Mouse (Mus musculus): ENCODE measurements at regions not wholly inside any gene's neighbourhood (a gene's known extent, or its start where the extent isn't known, plus 50 kb on each side); places are given as distances from the start of the nearest gene placed in this dataset.

DNA sequence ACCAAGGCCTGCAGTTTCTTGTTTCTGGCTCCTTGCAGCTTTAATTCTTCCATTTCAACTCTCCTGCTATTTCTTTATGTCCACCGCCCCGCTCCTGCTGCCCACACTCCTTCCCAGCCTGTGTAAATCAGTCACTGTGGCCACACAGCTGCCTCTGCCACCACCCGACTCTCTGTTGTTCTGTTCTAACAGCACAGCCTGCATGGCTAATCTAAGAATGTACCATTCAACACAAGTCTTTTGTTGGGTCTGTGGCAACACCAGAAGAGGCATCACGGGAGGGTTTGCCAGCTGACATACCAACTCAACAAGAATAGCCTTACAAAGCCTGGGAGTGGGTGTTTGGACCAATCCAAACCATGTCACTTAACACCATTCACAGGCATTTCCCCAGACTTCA lies 264.9 kb upstream of the Pum3 start:
- H3K27ac ChIP-seq (replicated peaks): no peak overlapping the region
- no peaks in the 10 kb centered on the region for H3K4me1 ChIP-seq
- H3K9me3 ChIP-seq: no peaks in the 10 kb centered on the region
- H3K36me3 ChIP-seq (replicated peaks): no peaks in the 10 kb centered on the region
- no peaks in the 10 kb centered on the region for H3K27me3 ChIP-seq (replicated peaks; ENCODE audit: low read depth, poor library complexity, severe bottlenecking)
- DNase-seq (ENCODE audit: low spot score): no peak
- H3K4me3 ChIP-seq: no peak overlapping the region
- 86% methylated on average over 4 of the region's 4 CpGs for WGBS

DNA sequence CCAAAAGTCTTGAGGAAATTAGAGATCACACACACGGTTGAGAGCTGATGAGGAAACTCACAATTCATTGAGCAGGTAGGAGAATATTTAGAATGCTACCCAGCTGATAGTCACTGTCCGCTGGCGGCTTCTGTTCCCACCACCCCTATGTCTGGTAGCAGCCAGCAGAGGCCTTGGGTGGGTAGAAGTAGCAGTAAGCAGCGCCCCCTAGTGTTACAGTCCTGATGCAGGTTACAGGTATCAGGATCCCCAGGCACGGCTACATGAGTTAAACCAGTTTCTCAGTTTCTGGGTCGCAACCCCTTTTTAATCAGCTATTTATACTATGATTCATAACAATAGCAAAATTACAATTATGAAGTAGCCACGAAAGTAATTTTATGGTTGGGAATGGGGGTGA lies 264.1 kb upstream of the Pum3 start:
- WGBS: 75% methylated on average over 7 of the region's 7 CpGs
- no peak for DNase-seq (ENCODE audit: low spot score)
- H3K4me1 ChIP-seq: no peaks in the 10 kb centered on the region
- H3K9me3 ChIP-seq: no peaks in the 10 kb centered on the region
- no peaks in the 10 kb centered on the region for H3K36me3 ChIP-seq (replicated peaks)
- H3K4me3 ChIP-seq: no peak overlapping the region
- no peaks in the 10 kb centered on the region for H3K27me3 ChIP-seq (replicated peaks; ENCODE audit: low read depth, poor library complexity, severe bottlenecking)
- no peak overlapping the region for H3K27ac ChIP-seq (replicated peaks)

DNA sequence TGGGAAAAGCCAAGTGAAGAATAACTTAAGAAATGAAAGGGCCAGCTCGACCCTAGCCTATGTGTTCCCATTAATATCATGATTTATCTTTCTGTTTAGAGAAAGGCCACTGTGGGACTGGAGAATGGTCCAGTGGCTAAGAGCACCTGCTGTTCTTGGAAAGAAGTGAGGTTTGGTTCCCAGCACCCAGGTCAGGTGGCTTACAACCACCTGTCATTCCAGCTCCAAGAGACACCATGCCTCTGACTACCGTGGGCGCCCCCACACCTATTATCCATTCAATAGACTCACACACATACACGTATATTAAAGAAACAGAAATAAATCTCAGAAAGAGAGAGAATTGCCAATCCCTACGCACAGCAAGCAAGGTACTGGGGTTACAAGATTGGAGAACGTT lies 263.3 kb upstream of the Pum3 start:
- no peak overlapping the region for H3K27ac ChIP-seq (replicated peaks)
- H3K27me3 ChIP-seq (replicated peaks; ENCODE audit: low read depth, poor library complexity, severe bottlenecking): no peaks in the 10 kb centered on the region
- WGBS: 94% methylated on average over 6 of the region's 6 CpGs
- H3K9me3 ChIP-seq: no peaks in the 10 kb centered on the region
- DNase-seq (ENCODE audit: low spot score): no peak
- no peaks in the 10 kb centered on the region for H3K4me1 ChIP-seq
- no peak overlapping the region for H3K4me3 ChIP-seq
- no peaks in the 10 kb centered on the region for H3K36me3 ChIP-seq (replicated peaks)

DNA sequence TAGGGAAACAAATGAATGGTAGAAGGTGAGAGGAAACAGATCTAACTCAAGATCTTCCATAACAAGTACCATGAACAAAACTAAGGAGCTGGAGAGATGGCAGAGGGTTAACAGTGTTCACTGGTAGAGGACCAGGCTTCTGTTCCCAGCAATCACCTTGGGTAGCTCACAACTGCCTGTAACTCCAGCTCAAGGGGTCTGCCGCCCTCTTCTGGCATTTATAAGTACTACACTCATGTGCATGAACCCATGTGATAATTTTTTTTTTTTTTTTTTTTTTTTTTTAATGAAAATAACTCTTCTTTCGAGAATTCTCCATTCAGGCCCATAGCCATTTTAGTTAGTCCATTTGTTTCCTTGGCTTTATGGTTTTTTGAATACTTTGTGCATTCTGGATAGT lies 253.8 kb upstream of the Pum3 start:
- Histone ChIP-seq H3K27ac (replicated peaks) (no peak overlapping the region), H3K36me3 (replicated peaks) (no peaks in the 10 kb centered on the region), H3K9me3 (no peaks in the 10 kb centered on the region), H3K4me3 (no peak overlapping the region), H3K27me3 (replicated peaks; ENCODE audit: low read depth, poor library complexity, severe bottlenecking) (no peaks in the 10 kb centered on the region), H3K4me1 (no peaks in the 10 kb centered on the region)
- WGBS: 42% methylated on average over 2 of the region's 2 CpGs
- DNase-seq (ENCODE audit: low spot score): no peak

DNA sequence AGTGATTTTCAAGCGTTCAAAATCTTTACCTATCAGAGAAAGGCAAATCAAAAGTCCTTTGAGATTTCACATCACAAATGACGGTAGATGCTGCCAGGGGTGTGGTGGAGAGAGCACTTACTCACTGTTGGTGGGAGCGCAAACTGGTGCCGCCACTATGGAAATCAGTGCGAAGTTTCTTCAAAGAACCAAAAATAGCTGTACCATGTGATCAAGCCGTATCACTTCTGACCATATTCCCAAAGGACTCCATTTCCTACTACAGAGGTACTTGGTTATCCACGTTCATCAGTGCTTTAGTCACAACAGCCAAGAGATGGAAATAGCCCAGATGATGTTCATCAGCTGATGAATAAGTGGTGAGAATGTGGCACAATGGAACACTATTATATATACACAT lies 249.8 kb upstream of the Pum3 start:
- H3K4me1 ChIP-seq: no peaks in the 10 kb centered on the region
- WGBS: 86% methylated on average over 7 of the region's 7 CpGs
- H3K27ac ChIP-seq (replicated peaks): no peak overlapping the region
- H3K4me3 ChIP-seq: no peak overlapping the region
- H3K36me3 ChIP-seq (replicated peaks): no peaks in the 10 kb centered on the region
- DNase-seq (ENCODE audit: low spot score): no peak
- H3K9me3 ChIP-seq: no peaks in the 10 kb centered on the region
- no peaks in the 10 kb centered on the region for H3K27me3 ChIP-seq (replicated peaks; ENCODE audit: low read depth, poor library complexity, severe bottlenecking)

DNA sequence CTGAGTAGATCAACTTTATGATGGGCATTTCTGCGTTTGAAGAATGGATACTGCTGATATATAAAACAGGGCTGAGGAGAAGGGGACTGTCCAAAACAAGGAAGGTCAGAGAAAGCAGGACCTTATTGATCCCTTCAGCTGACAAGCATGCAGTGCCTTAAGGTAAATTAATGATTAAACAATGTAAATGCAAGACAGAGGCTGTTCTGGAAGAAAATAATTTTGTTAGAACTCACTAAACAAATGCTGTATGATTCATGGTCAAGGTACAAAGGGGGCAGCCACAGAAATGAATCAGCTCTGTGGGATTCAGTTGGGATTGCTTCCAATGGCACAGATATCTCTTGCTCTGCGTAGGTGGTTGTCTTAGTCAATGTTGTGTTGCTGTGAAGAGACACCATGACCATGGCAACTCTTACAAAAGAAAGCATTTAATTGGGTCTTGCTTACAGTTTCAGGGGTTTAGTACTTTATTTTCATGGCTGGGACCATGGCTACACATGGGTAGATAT lies 243.1 kb upstream of the Pum3 start:
- WGBS: 78% methylated on average over 2 of the region's 2 CpGs

DNA sequence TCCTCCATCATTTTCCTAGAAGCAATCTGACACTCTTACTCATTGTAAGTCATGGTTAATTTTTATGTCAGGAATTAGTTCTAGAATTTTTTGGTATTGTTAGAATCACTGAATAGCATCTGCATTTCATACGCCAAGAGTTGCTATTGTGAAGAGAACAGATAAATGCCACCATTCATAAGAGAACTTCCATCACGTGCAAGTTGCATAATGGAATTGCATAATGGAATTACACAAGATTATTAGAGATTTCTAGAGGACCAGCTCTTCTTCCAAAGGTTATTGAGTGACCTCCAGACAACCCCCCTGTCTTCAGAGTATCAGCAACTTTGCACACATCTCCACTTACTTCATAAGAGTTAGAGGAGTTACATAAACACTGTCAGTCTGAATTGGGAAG lies 233.7 kb upstream of the Pum3 start:
- no peak for DNase-seq (ENCODE audit: low spot score)
- Histone ChIP-seq H3K36me3 (replicated peaks) (no peaks in the 10 kb centered on the region), H3K27ac (replicated peaks) (no peak overlapping the region), H3K4me3 (no peak overlapping the region), H3K27me3 (replicated peaks; ENCODE audit: low read depth, poor library complexity, severe bottlenecking) (no peaks in the 10 kb centered on the region), H3K9me3 (no peaks in the 10 kb centered on the region), H3K4me1 (no peaks in the 10 kb centered on the region)
- WGBS: 84% methylated on average over 2 of the region's 2 CpGs

More for the DNA sequence above, 243.1 kb upstream of the Pum3 start:
- Histone ChIP-seq H3K9me3 (no peaks in the 10 kb centered on the region), H3K36me3 (replicated peaks) (no peaks in the 10 kb centered on the region), H3K27me3 (replicated peaks; ENCODE audit: low read depth, poor library complexity, severe bottlenecking) (no peaks in the 10 kb centered on the region), H3K4me3 (no peak overlapping the region), H3K4me1 (no peaks in the 10 kb centered on the region), H3K27ac (replicated peaks) (no peak overlapping the region)
- DNase-seq (ENCODE audit: low spot score): no peak

DNA sequence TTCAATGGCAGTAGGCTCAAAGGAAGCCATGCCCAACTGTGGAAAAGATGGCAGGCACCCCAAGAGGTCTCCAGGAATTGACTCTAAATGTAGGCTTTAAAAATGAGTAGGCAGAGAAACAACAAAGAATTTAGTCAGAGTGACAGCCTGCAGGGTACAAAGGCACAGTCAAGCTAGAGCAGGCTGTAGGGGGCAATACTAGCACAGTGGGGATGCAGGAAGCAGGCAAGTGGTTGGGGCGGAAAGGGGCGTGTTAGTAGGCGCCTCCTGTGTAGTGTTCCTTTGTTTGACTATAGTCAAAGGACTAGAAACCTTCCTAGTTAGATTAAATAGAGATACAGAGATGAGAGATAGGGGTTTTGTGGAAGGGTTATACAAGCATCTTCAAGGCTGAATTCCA lies 211.4 kb upstream of the Pum3 start:
- H3K9me3 ChIP-seq: no peaks in the 10 kb centered on the region
- no peaks in the 10 kb centered on the region for H3K27me3 ChIP-seq (replicated peaks; ENCODE audit: low read depth, poor library complexity, severe bottlenecking)
- 27% methylated on average over 3 of the region's 3 CpGs for WGBS
- no peaks in the 10 kb centered on the region for H3K36me3 ChIP-seq (replicated peaks)
- H3K4me1 ChIP-seq: no peaks in the 10 kb centered on the region
- H3K27ac ChIP-seq (replicated peaks): no peak overlapping the region
- H3K4me3 ChIP-seq: no peak overlapping the region
- no peak for DNase-seq (ENCODE audit: low spot score)

DNA sequence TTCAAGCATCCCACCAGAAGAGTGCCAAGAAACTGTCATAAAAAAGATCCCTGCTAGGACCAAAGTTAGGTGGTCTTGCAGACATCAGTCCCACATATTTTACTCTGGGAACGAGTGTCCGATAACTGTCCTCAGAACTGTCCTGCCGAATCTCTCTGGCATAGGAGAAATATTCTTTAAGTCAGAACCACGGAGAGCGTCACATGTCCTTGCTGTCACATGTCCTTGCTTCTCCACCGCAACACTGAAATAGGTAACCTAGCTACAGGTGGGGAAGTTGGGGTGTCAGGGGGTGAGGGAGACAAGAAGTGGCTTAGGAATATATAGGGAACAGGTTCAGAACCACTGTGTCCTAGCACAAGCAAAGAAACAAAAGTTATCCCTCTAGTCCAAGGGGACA lies 203.5 kb upstream of the Pum3 start:
- Histone ChIP-seq H3K27me3 (replicated peaks; ENCODE audit: low read depth, poor library complexity, severe bottlenecking) (no peaks in the 10 kb centered on the region), H3K4me1 (no peaks in the 10 kb centered on the region), H3K36me3 (replicated peaks) (no peaks in the 10 kb centered on the region), H3K27ac (replicated peaks) (no peak overlapping the region), H3K4me3 (no peak overlapping the region), H3K9me3 (no peaks in the 10 kb centered on the region)
- no peak for DNase-seq (ENCODE audit: low spot score)
- 80% methylated on average over 6 of the region's 6 CpGs for WGBS

DNA sequence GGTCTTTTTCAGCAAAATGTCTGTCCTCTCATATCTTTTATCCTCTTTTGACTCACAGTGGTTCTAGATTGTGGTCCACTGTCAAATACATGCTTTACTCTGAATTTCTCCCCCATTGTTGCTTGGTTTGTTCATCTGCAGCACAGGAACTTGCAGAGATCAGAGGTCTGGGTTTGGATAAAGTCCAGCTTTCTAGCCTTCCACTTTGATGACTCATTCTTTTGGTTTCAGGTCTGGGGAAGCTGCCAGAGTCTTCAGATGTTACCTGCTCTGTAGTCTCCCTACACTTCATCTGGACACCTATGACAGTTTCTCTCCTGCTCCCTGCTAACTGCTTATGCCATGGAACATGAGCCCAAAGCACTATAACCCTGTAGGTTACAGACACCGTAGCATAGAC lies 198.0 kb upstream of the Pum3 start:
- no peaks in the 10 kb centered on the region for H3K36me3 ChIP-seq (replicated peaks)
- no peak overlapping the region for H3K4me3 ChIP-seq
- H3K9me3 ChIP-seq: no peaks in the 10 kb centered on the region
- DNase-seq (ENCODE audit: low spot score): no peak
- no peak overlapping the region for H3K27ac ChIP-seq (replicated peaks)
- no peaks in the 10 kb centered on the region for H3K27me3 ChIP-seq (replicated peaks; ENCODE audit: low read depth, poor library complexity, severe bottlenecking)
- no peaks in the 10 kb centered on the region for H3K4me1 ChIP-seq
- 84% methylated on average over 1 of the region's 1 CpGs for WGBS

DNA sequence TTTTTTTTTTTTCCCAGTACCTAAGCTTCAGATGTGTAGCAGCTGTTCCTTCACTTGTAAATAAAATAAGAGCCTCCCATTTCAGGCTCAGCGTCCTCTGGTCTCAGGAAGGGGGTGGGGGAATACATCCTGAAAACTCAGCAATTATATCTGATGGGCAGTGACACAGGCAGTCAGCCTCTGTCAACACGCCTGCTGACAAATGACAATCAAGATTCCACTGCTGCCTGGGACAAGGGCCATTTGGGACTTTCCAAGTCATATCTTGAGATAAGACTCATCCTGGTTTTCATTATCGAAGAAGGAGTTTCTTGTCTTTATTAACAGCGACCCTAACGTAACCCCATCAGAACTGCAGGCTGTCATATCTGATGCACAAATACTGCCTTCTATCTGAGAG lies 187.9 kb upstream of the Pum3 start:
- Histone ChIP-seq H3K27ac (replicated peaks) (no peak overlapping the region), H3K27me3 (replicated peaks; ENCODE audit: low read depth, poor library complexity, severe bottlenecking) (no peaks in the 10 kb centered on the region), H3K4me1 (0 out of 2 replicates have a peak, but pooled peaks cover 3% of the 10 kb centered on the region), H3K36me3 (replicated peaks) (no peaks in the 10 kb centered on the region), H3K4me3 (no peak overlapping the region), H3K9me3 (no peaks in the 10 kb centered on the region)
- no peak for DNase-seq (ENCODE audit: low spot score)
- 69% methylated on average over 5 of the region's 5 CpGs for WGBS

DNA sequence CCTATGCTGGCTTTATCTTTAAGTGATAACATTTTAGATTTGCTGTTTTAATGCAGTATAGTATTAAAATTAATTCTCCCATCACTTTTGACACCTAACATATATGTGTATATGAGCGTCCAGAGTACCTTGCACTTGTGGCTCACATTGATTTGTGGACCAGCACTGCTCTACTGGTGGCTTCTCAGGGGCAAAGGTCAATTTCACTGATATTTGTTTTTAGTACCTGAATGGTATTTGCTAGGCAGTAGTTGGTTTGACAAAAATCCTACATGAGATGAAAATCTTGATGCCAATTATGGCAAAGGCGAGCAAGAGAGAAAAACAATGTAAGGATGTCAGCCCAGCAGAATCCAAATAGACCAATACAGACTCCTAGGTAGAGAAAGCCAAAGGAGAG lies 177.3 kb upstream of the Pum3 start:
- H3K4me3 ChIP-seq: no peak overlapping the region
- 85% methylated on average over 2 of the region's 2 CpGs for WGBS
- H3K27ac ChIP-seq (replicated peaks): no peak overlapping the region
- H3K4me1 ChIP-seq: peaks cover 6% of the 10 kb centered on the region; the same call in 1 of the 2 replicates
- H3K36me3 ChIP-seq (replicated peaks): no peaks in the 10 kb centered on the region
- no peaks in the 10 kb centered on the region for H3K27me3 ChIP-seq (replicated peaks; ENCODE audit: low read depth, poor library complexity, severe bottlenecking)
- DNase-seq (ENCODE audit: low spot score): no peak
- no peaks in the 10 kb centered on the region for H3K9me3 ChIP-seq

DNA sequence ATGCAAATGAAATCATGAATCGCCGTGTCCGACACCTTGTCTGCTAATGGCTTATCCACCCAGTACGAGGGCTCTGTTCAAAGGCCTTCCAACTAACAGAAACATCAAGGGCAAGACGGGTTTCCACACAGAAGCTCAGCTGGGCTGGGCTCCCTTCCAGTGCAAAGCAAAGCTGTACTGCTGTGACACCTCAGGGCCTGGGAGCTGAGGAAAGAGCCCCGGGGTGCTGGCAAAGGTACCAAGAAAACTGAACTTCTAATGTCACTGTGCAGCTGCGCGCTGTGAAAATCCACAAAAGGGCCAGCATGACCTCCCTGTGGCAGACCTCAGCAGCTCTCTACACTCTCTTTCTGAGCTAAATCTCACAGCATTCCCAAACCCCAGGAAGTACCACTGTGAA lies 173.7 kb upstream of the Pum3 start:
- Histone ChIP-seq H3K27ac (replicated peaks) (no peak overlapping the region), H3K4me3 (no peak overlapping the region), H3K9me3 (no peaks in the 10 kb centered on the region), H3K4me1 (peaks cover 11% of the 10 kb centered on the region), H3K36me3 (replicated peaks) (no peaks in the 10 kb centered on the region), H3K27me3 (replicated peaks; ENCODE audit: low read depth, poor library complexity, severe bottlenecking) (no peaks in the 10 kb centered on the region)
- DNase-seq (ENCODE audit: low spot score): no peak
- WGBS: 24% methylated on average over 8 of the region's 8 CpGs

DNA sequence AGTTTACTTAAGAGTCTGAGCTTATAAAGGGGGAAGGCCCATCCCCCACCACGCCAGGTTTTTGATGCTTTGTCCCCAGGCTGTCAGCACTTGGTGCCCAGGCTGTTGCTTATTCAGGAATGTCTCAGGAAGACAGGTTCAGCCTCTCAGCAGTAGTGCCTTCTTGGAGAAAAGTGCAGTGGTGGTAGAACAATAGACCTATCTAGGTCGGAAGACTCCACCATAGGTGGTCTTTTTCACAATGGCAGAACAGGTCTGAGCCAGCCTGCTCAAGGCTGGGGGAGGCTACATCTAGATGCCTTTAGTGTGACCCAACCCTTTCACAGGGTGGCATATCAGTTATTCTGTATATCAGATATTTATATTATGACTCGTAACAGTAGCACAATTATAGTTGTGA lies 171.9 kb upstream of the Pum3 start:
- no peak for DNase-seq (ENCODE audit: low spot score)
- Histone ChIP-seq H3K9me3 (no peaks in the 10 kb centered on the region), H3K27me3 (replicated peaks; ENCODE audit: low read depth, poor library complexity, severe bottlenecking) (no peaks in the 10 kb centered on the region), H3K36me3 (replicated peaks) (no peaks in the 10 kb centered on the region), H3K27ac (replicated peaks) (no peak overlapping the region), H3K4me1 (peaks cover 11% of the 10 kb centered on the region), H3K4me3 (no peak overlapping the region)
- 81% methylated on average over 3 of the region's 3 CpGs for WGBS
